ENCODE assay signal across 16 mouse cellular contexts in genomic region chr7:145029622-145030021, GRCm38 (mm10).
DNase-seq lines count a peak whose midpoint lies in the region; ATAC-seq and TF ChIP-seq lines count a peak whose summit lies in the region.
"Had no signal": no experiment of that assay in that cellular context is flagged by ENCODE, and none has a peak within 500 bp of the region (broad histone marks: within the 10 kb centered on the region; RNA-seq: fewer than 3 reads in every experiment).

No protein-coding gene starts in this region.

- H3K36me3 ChIP-seq in intestine, postnatal 0 days (ENCODE audit: control insufficient read depth, insufficient read depth) = no peaks in the 10 kb centered on the region
- H3K36me3 ChIP-seq in intestine, embryonic 15.5 days = no peaks in the 10 kb centered on the region
- no peaks in the 10 kb centered on the region for H3K36me3 ChIP-seq in limb, embryonic 11.5 days (ENCODE audit: control insufficient read depth, insufficient read depth, low read length)
- H3K36me3 ChIP-seq: heart, embryonic 15.5 days; stomach, embryonic 15.5 days had no signal

- 85% methylated on average over 4 of the region's 4 CpGs for WGBS in intestine, postnatal 0 days
- 86% methylated on average over 4 of the region's 4 CpGs for WGBS in intestine, embryonic 15.5 days
- WGBS in bone marrow, adult 2 months = 37% methylated on average over 4 of the region's 4 CpGs
- WGBS in limb, embryonic 11.5 days = 88% methylated on average over 4 of the region's 4 CpGs

- intact Hi-C loops in left cerebral cortex, postnatal 36 days (cut with DNase I) = loop anchor here (5.0 kb wide), 1 partner anchor 87 kb away; no protein-coding TSS in a partner anchor

- no peaks in the 10 kb centered on the region for H3K27me3 ChIP-seq in intestine, postnatal 0 days (replicated peaks; ENCODE audit: control insufficient read depth, insufficient read depth, low read length)
- H3K27me3 ChIP-seq in intestine, embryonic 15.5 days (replicated peaks) = no peaks in the 10 kb centered on the region
- no peaks in the 10 kb centered on the region for H3K27me3 ChIP-seq in limb, embryonic 11.5 days (ENCODE audit: control insufficient read depth, insufficient read depth, low read length)

- H3K4me3 ChIP-seq in intestine, postnatal 0 days (ENCODE audit: low read depth, low read length) = no peak overlapping the region
- H3K4me3 ChIP-seq in intestine, embryonic 15.5 days (replicated peaks) = no peak overlapping the region
- H3K4me3 ChIP-seq in bone marrow, adult 2 months (replicated peaks; ENCODE audit: control insufficient read depth, low read depth, low read length) = no peak overlapping the region
- H3K4me3 ChIP-seq in limb, embryonic 11.5 days (ENCODE audit: low read depth, low read length) = no peak overlapping the region
- H3K4me3 ChIP-seq: forebrain, embryonic 13.5 days; heart, embryonic 15.5 days; layer of hippocampus, adult 2 months; stomach, embryonic 15.5 days had no signal

- no peak for ATAC-seq in intestine, postnatal 0 days
- no peak for ATAC-seq in intestine, embryonic 15.5 days
- no peak for ATAC-seq in limb, embryonic 11.5 days (ENCODE audit: insufficient number of reproducible peaks, low FRiP score, low TSS enrichment, low read depth)
- ATAC-seq in megakaryocyte, adult 5-6 weeks (ENCODE audit: poor library complexity, severe bottlenecking) = peak; percentile 69
- ATAC-seq: forebrain, embryonic 13.5 days had no signal

- no peak overlapping the region for H3K9ac ChIP-seq in intestine, postnatal 0 days (ENCODE audit: low read depth, low read length)
- H3K9ac ChIP-seq in intestine, embryonic 15.5 days = no peak overlapping the region
- H3K9ac ChIP-seq in limb, embryonic 11.5 days (ENCODE audit: low read length) = no peak overlapping the region
- H3K9ac ChIP-seq: forebrain, embryonic 13.5 days; heart, embryonic 15.5 days; hindbrain, embryonic 14.5 days; stomach, embryonic 15.5 days had no signal

- no peak overlapping the region for H3K27ac ChIP-seq in intestine, postnatal 0 days (ENCODE audit: low read depth, low read length)
- H3K27ac ChIP-seq in intestine, embryonic 15.5 days = no peak overlapping the region
- H3K27ac ChIP-seq in bone marrow, adult 2 months (ENCODE audit: control insufficient read depth, insufficient read depth, low read depth, low read length, poor library complexity) = no peak overlapping the region
- 0 out of 2 replicates have a peak overlapping the region, but pooled peaks have one; percentile 60 for H3K27ac ChIP-seq in limb, embryonic 11.5 days (replicated peaks; ENCODE audit: low read depth, low read length)
- H3K27ac ChIP-seq: forebrain, embryonic 13.5 days; heart, embryonic 15.5 days; hindbrain, embryonic 14.5 days; layer of hippocampus, adult 2 months; stomach, embryonic 15.5 days had no signal

- no peak overlapping the region for H3K4me2 ChIP-seq in intestine, postnatal 0 days (replicated peaks; ENCODE audit: low read depth)
- no peak overlapping the region for H3K4me2 ChIP-seq in intestine, embryonic 15.5 days (replicated peaks)
- no peak overlapping the region for H3K4me2 ChIP-seq in limb, embryonic 11.5 days (ENCODE audit: low read depth, severe bottlenecking)
- H3K4me2 ChIP-seq: heart, embryonic 15.5 days; hindbrain, embryonic 14.5 days had no signal

- no peak for DNase-seq in limb, embryonic 11.5 days (ENCODE audit: low spot score)
- DNase-seq in left cerebral cortex, adult 9 months (ENCODE audit: low spot score in 2 of 2) = no peak
- DNase-seq in left cerebral cortex, postnatal 36 days (ENCODE audit: low spot score in 2 of 2) = no peak
- DNase-seq: adrenal gland, postnatal 36 days; cerebellum, adult 11-12 months; gastrocnemius, postnatal 10 days; kidney, adult 8-10 months had no signal

- H3K9me3 ChIP-seq in intestine, postnatal 0 days (ENCODE audit: control insufficient read depth) = no peaks in the 10 kb centered on the region
- H3K9me3 ChIP-seq in intestine, embryonic 15.5 days = no peaks in the 10 kb centered on the region
- H3K9me3 ChIP-seq in limb, embryonic 11.5 days (ENCODE audit: control insufficient read depth, low read length) = no peaks in the 10 kb centered on the region
- H3K9me3 ChIP-seq: forebrain, embryonic 13.5 days; heart, embryonic 15.5 days; stomach, embryonic 15.5 days had no signal

- peaks cover 9% of the 10 kb centered on the region for H3K4me1 ChIP-seq in intestine, postnatal 0 days (replicated peaks; ENCODE audit: control insufficient read depth, insufficient read depth, low read length)
- peaks cover 22% of the 10 kb centered on the region for H3K4me1 ChIP-seq in intestine, embryonic 15.5 days (replicated peaks)
- peaks cover 7% of the 10 kb centered on the region for H3K4me1 ChIP-seq in bone marrow, adult 2 months (ENCODE audit: control insufficient read depth, insufficient read depth, low read length)
- H3K4me1 ChIP-seq in limb, embryonic 11.5 days (ENCODE audit: control insufficient read depth, insufficient read depth, low read length) = peaks cover 16% of the 10 kb centered on the region

- TF ChIP-seq POLR2A in bone marrow, adult 2 months (IDR thresholded peaks at IDR 0.05; ENCODE audit: borderline replicate concordance, control insufficient read depth, low read depth, low read length) = no peak

- TF ChIP-seq CTCF in intestine, postnatal 0 days (IDR thresholded peaks at IDR 0.05; ENCODE audit: low read depth) = peak; percentile 34; the same call in 1 of the 2 replicates
- TF ChIP-seq CTCF in bone marrow, adult 2 months (IDR thresholded peaks at IDR 0.05; ENCODE audit: control insufficient read depth, insufficient read depth, low read length) = peak; percentile 36; the same call in 1 of the 2 replicates
